In the genomic region with DNA sequence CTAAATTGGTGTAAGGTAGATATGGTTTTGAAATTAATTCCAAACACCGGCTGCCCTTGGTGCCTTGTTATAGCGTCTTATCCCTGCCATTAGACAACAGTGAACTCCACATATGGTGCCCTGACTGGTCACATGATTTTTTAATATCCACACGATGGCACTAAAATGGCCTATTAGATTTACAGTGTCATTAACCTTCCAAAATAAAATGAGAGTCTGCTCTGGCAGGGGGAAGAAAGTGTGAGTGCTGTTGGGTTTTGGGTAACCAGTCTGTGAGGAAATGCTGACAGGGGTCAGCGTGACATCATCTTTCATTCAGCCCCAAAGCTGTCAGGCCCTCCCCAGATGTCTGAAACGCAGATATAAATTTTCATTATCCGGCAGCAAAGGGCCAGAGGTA, we compare ENCODE assay signal across 15 mouse cellular contexts.
"Had no signal": no experiment of that assay in that cellular context is flagged by ENCODE, and none has a peak within 500 bp of the region (broad histone marks: within the 10 kb centered on the region; RNA-seq: fewer than 3 reads in every experiment).

No protein-coding gene starts in this region.

- H3K36me3 ChIP-seq: kidney, embryonic 15.5 days; limb, embryonic 15.5 days; liver, embryonic 12.5 days; midbrain, embryonic 13.5 days; stomach, embryonic 15.5 days had no signal

- H3K4me2 ChIP-seq: kidney, embryonic 15.5 days; limb, embryonic 15.5 days; liver, embryonic 12.5 days; lung, embryonic 14.5 days; midbrain, embryonic 13.5 days; stomach, embryonic 15.5 days had no signal

- H3K4me1 ChIP-seq: liver, embryonic 12.5 days; stomach, embryonic 15.5 days had no signal

- H3K4me3 ChIP-seq: kidney, embryonic 15.5 days; limb, embryonic 15.5 days; liver, embryonic 12.5 days; megakaryocyte, embryonic 14.5 days; midbrain, embryonic 13.5 days; stomach, embryonic 15.5 days had no signal

- H3K9ac ChIP-seq: kidney, embryonic 15.5 days; limb, embryonic 15.5 days; liver, embryonic 12.5 days; lung, embryonic 14.5 days; midbrain, embryonic 13.5 days; stomach, embryonic 15.5 days had no signal

- DNase-seq: kidney, postnatal 25 days; layer of hippocampus, postnatal 36 days; lung, embryonic 14.5 days; lung, postnatal 10 days; thymus, adult 2 months; thymus, postnatal 25 days had no signal

- ATAC-seq: inflammation-experienced regulatory T-cells, adult 6 months; intestine, postnatal 0 days; liver, embryonic 12.5 days; midbrain, embryonic 13.5 days had no signal

- H3K27ac ChIP-seq: kidney, embryonic 15.5 days; limb, embryonic 15.5 days; liver, embryonic 12.5 days; macrophage; midbrain, embryonic 13.5 days; stomach, embryonic 15.5 days had no signal

- H3K9me3 ChIP-seq: kidney, embryonic 15.5 days; limb, embryonic 15.5 days; liver, embryonic 12.5 days; megakaryocyte, embryonic 14.5 days; midbrain, embryonic 13.5 days; stomach, embryonic 15.5 days had no signal

- H3K27me3 ChIP-seq: kidney, embryonic 15.5 days; limb, embryonic 15.5 days; liver, embryonic 12.5 days; megakaryocyte, embryonic 14.5 days; midbrain, embryonic 13.5 days; stomach, embryonic 15.5 days had no signal
